Mouse (Mus musculus) adrenal gland, adult 18-20 months (tissue): ENCODE measurements around the gene Smoc1. TPM values are rescaled to one million over a fixed set of nuclear protein-coding genes. Genes with fewer than 3 reads are reported as not detected.
A peak's percentile ranks its signal among the peaks of the same experiment; 100 is the strongest.

Source experiments
- DNase-seq, 2 experiments: peaks; one replicate each; pipeline ENCODE4 v3.0.0; 2021 to 2022; ENCODE audit warnings: low spot score in 2 of 2
- microRNA-seq, 2 experiments: library from miRNA; unstranded; fragments of <30 nt; microRNA quantifications; one replicate each; pipeline ENCODE4 v1.2.0; 2021; ENCODE audit warnings: borderline number of aligned reads in 2 of 2
- total RNA-seq, 2 experiments: library from RNA; stranded (reverse); gene quantifications; 1 replicate in 1 of 2; 2 replicates in 1 of 2; pipeline ENCODE4 v1.2.3; 2021

Gene Smoc1
- total RNA-seq, 2 experiments from 2014 or later: 101 to 131 TPM

- peak in 1 of 2 experiments; percentile 43 for DNase-seq
Measured at GRCm38 (mm10) chr12:81205619-81206560, 179.3 kb downstream of the Smoc1 start.

GRCm38 (mm10) chr12:81208559-81208958 lies 182.0 kb downstream of the Smoc1 start:
- no peak for DNase-seq

- DNase-seq: no peak
Measured at GRCm38 (mm10) chr12:81219339-81219738, 192.7 kb downstream of the Smoc1 start.

GRCm38 (mm10) chr12:81223276-81223675 lies 196.7 kb downstream of the Smoc1 start:
- DNase-seq: no peak

- DNase-seq: no peak
Measured at GRCm38 (mm10) chr12:81224843-81225242, 198.2 kb downstream of the Smoc1 start.

GRCm38 (mm10) chr12:81225966-81226577 lies 199.5 kb downstream of the Smoc1 start:
- DNase-seq: no peak

GRCm38 (mm10) chr12:81226590-81226989 lies 200.0 kb downstream of the Smoc1 start:
- no peak for DNase-seq

GRCm38 (mm10) chr12:81227767-81228460 lies 201.3 kb downstream of the Smoc1 start:
- DNase-seq: no peak

- no peak for DNase-seq
Measured at GRCm38 (mm10) chr12:81233746-81234380, 207.3 kb downstream of the Smoc1 start.

GRCm38 (mm10) chr12:81235456-81236330 lies 209.1 kb downstream of the Smoc1 start:
- peak in 1 of 2 experiments; percentile 18 for DNase-seq

Small RNA genes within 50 kb of the gene (microRNA-seq; reads per million reads assigned to microRNA genes)
- gene Mir3067: 10.4 to 19.9 reads per million in 2 experiments

Other genes starting within 250 kb of the Smoc1 start
- 10 to 100 TPM; 48.2 to 56.2 TPM for gene Susd6, start 236.3 kb upstream of the Smoc1 start, total RNA-seq
- 100 to 1,000 TPM; 245 to 319 TPM for gene Srsf5, start 81.3 kb upstream of the Smoc1 start, total RNA-seq
- not detected for gene Slc10a1, start 58.1 kb upstream of the Smoc1 start, total RNA-seq